Mouse (Mus musculus) embryonic facial prominence, embryonic 12.5 days (tissue): ENCODE results near the gene Rad21l. TPM values are rescaled to one million over a fixed set of nuclear protein-coding genes. Genes with fewer than 3 reads are reported as not detected.

Experiments used
- ATAC-seq: fragments of 200-750 bp; cut with Nextera tagmentation; 2 replicates; pipeline ENCODE4 v1.8.0; 2017; ENCODE audit not compliant: insufficient number of reproducible peaks, insufficient read depth, low FRiP score, low TSS enrichment
- H3K27ac ChIP-seq: fragments of 300-500 bp; sonication (generic); 2 replicates; pipeline ENCODE4 v1.5.1; 2016; ENCODE audit warnings: mild to moderate bottlenecking
- H3K27me3 ChIP-seq: fragments of 300-500 bp; sonication (generic); 2 replicates; pipeline ENCODE4 v1.6.1; 2016; ENCODE audit warnings: mild to moderate bottlenecking, moderate library complexity
- H3K36me3 ChIP-seq: fragments of 300-500 bp; sonication (generic); 2 replicates; pipeline ENCODE4 v1.6.1; 2016; ENCODE audit warnings: mild to moderate bottlenecking
- H3K4me1 ChIP-seq: fragments of 300-500 bp; sonication (generic); 2 replicates; pipeline ENCODE4 v1.6.1; 2016
- H3K4me2 ChIP-seq: fragments of 300-500 bp; sonication (generic); replicated peaks from 2 replicates; pipeline ENCODE4 v1.6.1; 2016; ENCODE audit warnings: mild to moderate bottlenecking, moderate library complexity
- H3K4me3 ChIP-seq: fragments of 300-500 bp; sonication (generic); 2 replicates; pipeline ENCODE4 v1.5.1; 2016; ENCODE audit warnings: mild to moderate bottlenecking
- H3K9ac ChIP-seq: fragments of 300-500 bp; sonication (generic); 2 replicates; pipeline ENCODE4 v1.6.1; 2016; ENCODE audit warnings: mild to moderate bottlenecking, moderate library complexity
- H3K9me3 ChIP-seq: fragments of 300-500 bp; sonication (generic); 2 replicates; pipeline ENCODE4 v1.6.1; 2016; ENCODE audit warnings: mild to moderate bottlenecking, moderate library complexity
- WGBS: fragments of 180-500 bp; shearing (Covaris S2); methylation state at CpG from one replicate; pipeline ENCODE4 v1.1.7; 2016; 5-methylcytosine and 5-hydroxymethylcytosine counted together
- polyA plus RNA-seq: library from polyadenylated mRNA; unstranded; fragments of >200 nt; fragmentation: Nextera tagmentation; extraction: Ambion mirVana; gene quantifications from 2 replicates; pipeline ENCODE4 v1.2.1, GENCODE M21; 2016

Rad21l gene
- polyA plus RNA-seq: not detected in 2 replicates

GRCm38 (mm10) chr2:151668433-151668832, at the start of gene Rad21l:
Gene Rad21l (minus strand): TSS chr2:151668533.
- H3K4me2 ChIP-seq: no peak within 1 kb of the TSS
- ATAC-seq: no peak
- no peak within 1 kb of the TSS for H3K9ac ChIP-seq
- no peaks in the 10 kb centered on the region for H3K4me1 ChIP-seq
- no peaks in the 10 kb centered on the region for H3K9me3 ChIP-seq
- peaks cover 14% of the 10 kb centered on the region for H3K27me3 ChIP-seq
- H3K36me3 ChIP-seq: no peaks in the 10 kb centered on the region
- 69% methylated on average over 3 of the region's 3 CpGs for WGBS
- H3K27ac ChIP-seq: no peak within 1 kb of the TSS
- H3K4me3 ChIP-seq: no peak within 1 kb of the TSS

DNA sequence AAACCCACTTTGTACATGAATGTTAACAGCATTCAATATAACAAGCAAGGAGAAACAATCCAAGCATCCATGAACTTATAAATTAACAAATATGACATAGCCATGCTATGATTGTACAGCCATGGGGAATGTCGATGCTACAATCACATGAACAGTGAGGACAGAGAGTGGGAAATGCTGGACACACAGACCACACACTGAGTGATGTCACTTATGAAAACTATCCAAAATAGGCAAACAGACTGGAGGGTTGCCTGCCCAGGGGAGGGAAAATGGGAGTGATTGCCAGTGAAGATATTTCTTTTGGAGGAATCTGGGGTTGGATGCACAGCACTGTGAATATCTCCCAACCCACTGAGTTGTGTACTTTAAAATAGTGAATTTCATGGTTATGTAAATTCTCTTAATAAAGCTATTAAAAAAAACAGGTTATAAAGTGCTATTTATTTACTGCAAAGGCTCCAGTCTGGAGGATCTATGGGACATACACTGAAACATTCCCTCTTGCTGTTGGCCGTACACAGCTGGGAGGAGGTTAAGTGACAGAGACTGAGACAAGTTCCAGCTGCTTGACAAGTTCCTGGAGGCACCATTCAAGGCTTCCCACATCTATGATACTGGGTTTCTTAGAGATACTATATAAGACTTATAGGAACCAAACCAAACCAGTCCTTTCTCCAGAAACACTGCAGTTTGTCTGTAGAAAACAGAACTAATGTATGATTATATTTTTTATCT, 48.2 kb upstream of the Rad21l start:
- Histone ChIP-seq H3K4me3 (no peak overlapping the region), H3K4me2 (no peak overlapping the region), H3K9ac (no peak overlapping the region), H3K27me3 (no peaks in the 10 kb centered on the region), H3K4me1 (no peaks in the 10 kb centered on the region), H3K27ac (no peak overlapping the region), H3K36me3 (peaks cover 44% of the 10 kb centered on the region), H3K9me3 (no peaks in the 10 kb centered on the region)
- no peak for ATAC-seq
- WGBS: 96% methylated on average over 2 of the region's 2 CpGs

- no peak overlapping the region for H3K27ac ChIP-seq
- H3K27me3 ChIP-seq: no peaks in the 10 kb centered on the region
- H3K4me3 ChIP-seq: no peak overlapping the region
- no peaks in the 10 kb centered on the region for H3K4me1 ChIP-seq
- H3K9ac ChIP-seq: no peak overlapping the region
- peaks cover 37% of the 10 kb centered on the region for H3K36me3 ChIP-seq
- no peak overlapping the region for H3K4me2 ChIP-seq
- H3K9me3 ChIP-seq: no peaks in the 10 kb centered on the region
- WGBS: 93% methylated on average over 4 of the region's 4 CpGs
- ATAC-seq: no peak
These were observed 47.2 kb upstream of the Rad21l start for GRCm38 (mm10) chr2:151715526-151715925.

GRCm38 (mm10) chr2:151712647-151713046, 44.3 kb upstream of the Rad21l start:
- Histone ChIP-seq H3K4me2 (no peak overlapping the region), H3K27me3 (no peaks in the 10 kb centered on the region), H3K9me3 (no peaks in the 10 kb centered on the region), H3K27ac (no peak overlapping the region), H3K36me3 (peaks cover 10% of the 10 kb centered on the region), H3K9ac (no peak overlapping the region), H3K4me3 (no peak overlapping the region), H3K4me1 (no peaks in the 10 kb centered on the region)
- no peak for ATAC-seq
- WGBS: 39% methylated on average over 3 of the region's 3 CpGs

- no peaks in the 10 kb centered on the region for H3K36me3 ChIP-seq
- H3K27me3 ChIP-seq: peaks cover 57% of the 10 kb centered on the region
- peak; percentile 50 for ATAC-seq
- no peak overlapping the region for H3K27ac ChIP-seq
- H3K4me2 ChIP-seq: peak overlapping the region; percentile 100
- H3K9me3 ChIP-seq: no peaks in the 10 kb centered on the region
- WGBS: 0% methylated on average over 17 of the region's 17 CpGs
- peak overlapping the region; percentile 72 for H3K4me3 ChIP-seq
- H3K9ac ChIP-seq: peak overlapping the region; percentile 78
- peaks cover 2% of the 10 kb centered on the region; the same call in 1 of the 2 replicates for H3K4me1 ChIP-seq
These were observed 34.5 kb upstream of the Rad21l start for GRCm38 (mm10) chr2:151702851-151703190.

- H3K27ac ChIP-seq: no peak overlapping the region; the same call in 1 of the 2 replicates
- H3K36me3 ChIP-seq: no peaks in the 10 kb centered on the region
- no peaks in the 10 kb centered on the region for H3K9me3 ChIP-seq
- H3K4me1 ChIP-seq: peaks cover 2% of the 10 kb centered on the region; the same call in 1 of the 2 replicates
- peak overlapping the region; percentile 72 for H3K4me3 ChIP-seq
- peak overlapping the region; percentile 100 for H3K4me2 ChIP-seq
- under 1% methylated on average over 55 of the region's 97 CpGs for WGBS
- peak; percentile 80 for ATAC-seq
- peak overlapping the region; percentile 78 for H3K9ac ChIP-seq
- H3K27me3 ChIP-seq: peaks cover 57% of the 10 kb centered on the region
These were observed 34.0 kb upstream of the Rad21l start for GRCm38 (mm10) chr2:151702146-151702850.

- peaks cover 2% of the 10 kb centered on the region; the same call in 1 of the 2 replicates for H3K4me1 ChIP-seq
- H3K4me2 ChIP-seq: peak within 1 kb of the TSS; percentile 100
- H3K9me3 ChIP-seq: no peaks in the 10 kb centered on the region
- H3K27me3 ChIP-seq: peaks cover 57% of the 10 kb centered on the region
- no peak within 1 kb of the TSS; the same call in 1 of the 2 replicates for H3K27ac ChIP-seq
- H3K36me3 ChIP-seq: no peaks in the 10 kb centered on the region
- H3K9ac ChIP-seq: peak within 1 kb of the TSS; percentile 78
- peak; percentile 17; the same call in 1 of the 2 replicates for ATAC-seq
- H3K4me3 ChIP-seq: peak within 1 kb of the TSS; percentile 72
- WGBS: 2% methylated on average over 25 of the region's 25 CpGs
These were observed 33.2 kb upstream of the Rad21l start, which contains the start of gene Tmem74b for GRCm38 (mm10) chr2:151701231-151702145. Gene Tmem74b (plus strand): TSS chr2:151702008.

DNA sequence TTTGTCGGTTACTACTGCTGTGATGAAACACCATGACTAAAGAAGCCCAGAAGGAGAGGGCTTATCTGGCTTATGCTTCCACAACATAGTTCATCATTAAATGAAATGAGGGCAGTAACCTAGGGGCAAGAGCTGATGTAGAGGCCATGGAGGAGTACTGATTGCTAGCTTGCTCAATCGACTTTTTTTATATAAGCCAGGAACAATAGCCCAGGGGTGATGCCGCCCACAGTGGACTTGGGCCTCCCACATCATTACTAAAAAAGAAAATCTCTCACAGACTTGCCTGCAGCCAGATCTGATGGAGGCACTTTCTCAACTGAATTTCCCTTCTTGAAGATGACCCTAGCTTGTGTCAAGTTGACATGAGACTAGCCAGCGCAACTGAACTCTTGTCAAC, 14.6 kb upstream of the Rad21l start:
- Histone ChIP-seq H3K27ac (no peak overlapping the region), H3K36me3 (no peaks in the 10 kb centered on the region), H3K4me1 (no peaks in the 10 kb centered on the region), H3K4me3 (no peak overlapping the region), H3K27me3 (no peaks in the 10 kb centered on the region), H3K9ac (no peak overlapping the region), H3K9me3 (no peaks in the 10 kb centered on the region), H3K4me2 (no peak overlapping the region)
- 82% methylated on average over 4 of the region's 4 CpGs for WGBS
- no peak for ATAC-seq

GRCm38 (mm10) chr2:151682357-151682756, 14.0 kb upstream of the Rad21l start:
- ATAC-seq: no peak
- H3K4me1 ChIP-seq: no peaks in the 10 kb centered on the region
- no peak overlapping the region for H3K4me2 ChIP-seq
- 60% methylated on average over 3 of the region's 3 CpGs for WGBS
- H3K9me3 ChIP-seq: no peaks in the 10 kb centered on the region
- H3K36me3 ChIP-seq: no peaks in the 10 kb centered on the region
- H3K27ac ChIP-seq: no peak overlapping the region
- H3K27me3 ChIP-seq: no peaks in the 10 kb centered on the region
- no peak overlapping the region for H3K9ac ChIP-seq
- no peak overlapping the region for H3K4me3 ChIP-seq

DNA sequence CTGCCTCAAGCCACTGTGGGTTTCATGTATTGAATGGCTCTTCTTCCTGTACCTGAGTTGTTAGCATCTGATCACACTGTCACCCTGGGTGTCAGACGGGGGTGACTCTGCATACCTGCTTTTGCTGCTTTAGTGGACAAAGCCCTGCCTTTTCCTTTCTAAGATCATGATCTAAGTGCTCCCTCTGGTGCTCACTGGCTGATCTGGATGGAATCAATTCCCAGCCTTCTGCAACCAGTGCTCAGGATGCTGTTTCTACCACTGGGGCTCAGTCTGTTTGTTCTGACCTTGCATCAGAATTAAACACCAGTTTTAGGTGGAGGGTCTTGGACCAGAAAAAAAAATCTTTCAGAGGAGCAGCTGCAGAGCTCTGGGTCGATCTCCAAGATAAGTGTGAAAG, 7.9 kb upstream of the Rad21l start:
- Histone ChIP-seq H3K36me3 (no peaks in the 10 kb centered on the region), H3K9ac (no peak overlapping the region), H3K27ac (no peak overlapping the region), H3K27me3 (no peaks in the 10 kb centered on the region), H3K4me2 (no peak overlapping the region), H3K4me3 (no peak overlapping the region), H3K9me3 (no peaks in the 10 kb centered on the region), H3K4me1 (no peaks in the 10 kb centered on the region)
- ATAC-seq: no peak
- WGBS: 68% methylated on average over 2 of the region's 2 CpGs

GRCm38 (mm10) chr2:151670968-151671329, 2.6 kb upstream of the Rad21l start:
- no peak overlapping the region for H3K9ac ChIP-seq
- no peaks in the 10 kb centered on the region for H3K36me3 ChIP-seq
- no peak overlapping the region for H3K4me3 ChIP-seq
- no peaks in the 10 kb centered on the region for H3K9me3 ChIP-seq
- H3K4me2 ChIP-seq: no peak overlapping the region
- WGBS: 74% methylated on average over 1 of the region's 1 CpGs
- H3K27ac ChIP-seq: no peak overlapping the region
- H3K27me3 ChIP-seq: peaks cover 14% of the 10 kb centered on the region
- H3K4me1 ChIP-seq: no peaks in the 10 kb centered on the region
- ATAC-seq: peak; percentile 41; the same call in 1 of the 2 replicates
